ENCODE assay signal across 20 mouse cellular contexts in genomic region chr1:124871148-124871547, GRCm38 (mm10).
A peak's percentile ranks its signal among the peaks of the same experiment; 100 is the strongest.
DNase-seq lines count a peak whose midpoint lies in the region; ATAC-seq lines count a peak whose summit lies in the region.
"Had no signal": no experiment of that assay in that cellular context is flagged by ENCODE, and none has a peak within 500 bp of the region (broad histone marks: within the 10 kb centered on the region; RNA-seq: fewer than 3 reads in every experiment).

No protein-coding gene starts in this region.

- intact Hi-C loops in gastrocnemius, postnatal 36 days (cut with DNase I): no loop called here

- no peak for DNase-seq in frontal cortex, postnatal 14 days (ENCODE audit: low spot score in 2 of 2)
- DNase-seq in right cerebral cortex, adult 18-20 months: peak; percentile 13
- no peak for DNase-seq in right cerebral cortex, postnatal 36 days (ENCODE audit: low spot score in 2 of 2)
- peak; percentile 53 for DNase-seq in brain, adult 2 months (ENCODE audit: low read depth, low spot score)
- no peak for DNase-seq in gastrocnemius, postnatal 36 days
- DNase-seq: adrenal gland, adult 2 months; adrenal gland, adult 8-10 months; adrenal gland, postnatal 10 days; adrenal gland, postnatal 14 days; adrenal gland, postnatal 25 days; adrenal gland, postnatal 36 days; B cell, adult 2 months; cerebellum, adult 11 months; cerebellum, adult 11-12 months; cerebellum, adult 18-20 months; cerebellum, adult 2 months had no signal

- peak; percentile 99 for ATAC-seq in frontal cortex, adult (ENCODE audit: low TSS enrichment)
- ATAC-seq: activated CD4-positive, CD25-positive, alpha-beta regulatory T cell, adult 4 months; CD4-positive, CD25-positive, alpha-beta regulatory T cell, adult 4 months; Patski had no signal

Comparison
In these comparisons a context has a peak if more than half of its experiments do, and no peak if none do; other contexts are left out.
1. DNase-seq: peak in right cerebral cortex, adult 18-20 months (single experiment) and brain, adult 2 months (single experiment); none in frontal cortex, postnatal 14 days (0 of 2), right cerebral cortex, postnatal 36 days (0 of 2) and gastrocnemius, postnatal 36 days (0 of 2).